Mouse (Mus musculus) lung, adult 2 months (tissue): Measurements from ENCODE around the gene Gm10283. TPM values are rescaled to one million over a fixed set of nuclear protein-coding genes. Genes with fewer than 3 reads are reported as not detected.
A peak's percentile ranks its signal among the peaks of the same experiment; 100 is the strongest.
"Not testable (repeated sequence)": the region's sequence is repeated elsewhere in the genome, so short reads cannot be mapped to it uniquely, and the experiment has no call there.

Experiments used
- DNase-seq: peaks from one replicate; pipeline ENCODE4 v3.0.0; 2022
- H3K4me1 ChIP-seq: fragments of 200-500 bp; 2 replicates; pipeline ENCODE4 v1.6.1; 2011; ENCODE audit warnings: low read length; ENCODE audit not compliant: control insufficient read depth, insufficient read depth
- H3K4me3 ChIP-seq: fragments of 200-500 bp; replicated peaks from 2 replicates; pipeline ENCODE3; 2011; ENCODE audit warnings: low read depth, mild to moderate bottlenecking, control low read depth, low read length; ENCODE audit errors: extremely low read depth
- CTCF ChIP-seq: fragments of 200-500 bp; IDR thresholded peaks from 2 replicates; pipeline ENCODE4 v1.5.1; 2011; ENCODE audit warnings: mild to moderate bottlenecking, low read length, control low read depth; ENCODE audit not compliant: insufficient read depth
- POLR2A ChIP-seq: fragments of 200-500 bp; IDR thresholded peaks from 2 replicates; pipeline ENCODE4 v1.6.1; 2011; ENCODE audit warnings: low read depth, mild to moderate bottlenecking, control low read depth, low read length, borderline replicate concordance; ENCODE audit errors: extremely low read depth
- WGBS: fragments of 180-500 bp; shearing (Covaris S2); methylation state at CpG from one replicate; pipeline ENCODE4 v1.1.7; 2018; 5-methylcytosine and 5-hydroxymethylcytosine counted together
- polyA plus RNA-seq: library from polyadenylated mRNA; depleted of rRNA; stranded (reverse); fragments of >200 nt; gene quantifications from 2 replicates; pipeline ENCODE4 v1.2.3, GENCODE M21; 2012; rRNA removed

Gene Gm10283
- polyA plus RNA-seq, result not detected in 2 replicates

- TF ChIP-seq CTCF, result no peak
- TF ChIP-seq POLR2A, result no peak
- no peaks in the 10 kb centered on the region; the same call in 1 of the 2 replicates for H3K4me1 ChIP-seq
- no peak for DNase-seq
- WGBS, result 31% methylated on average over 2 of the region's 2 CpGs
- H3K4me3 ChIP-seq, result no peak within 1 kb of the TSS
Observed at GRCm38 (mm10) chr8:60503098-60503497, at the start of gene Gm10283. TSS of gene Gm10283 (minus strand) at chr8:60503198.

GRCm38 (mm10) chr8:60534945-60535344 is 31.9 kb upstream of the Gm10283 start:
- DNase-seq, result no peak
- Histone ChIP-seq H3K4me1 (no peaks in the 10 kb centered on the region), H3K4me3 (no peak overlapping the region)
- TF ChIP-seq CTCF (no peak), POLR2A (no peak)
- 42% methylated on average over 2 of the region's 2 CpGs for WGBS

- TF ChIP-seq POLR2A (no peak), CTCF (no peak)
- no peaks in the 10 kb centered on the region for H3K4me1 ChIP-seq
- no peak overlapping the region for H3K4me3 ChIP-seq
- DNase-seq, result no peak
Observed at GRCm38 (mm10) chr8:60518286-60518685, 15.3 kb upstream of the Gm10283 start.

- H3K4me1 ChIP-seq, result no peaks in the 10 kb centered on the region; the same call in 1 of the 2 replicates
- peak; percentile 19 for DNase-seq
- no peak for TF ChIP-seq CTCF
- TF ChIP-seq POLR2A, result no peak
- H3K4me3 ChIP-seq, result no peak within 1 kb of the TSS
- WGBS, result 3% methylated on average over 25 of the region's 25 CpGs
Observed at GRCm38 (mm10) chr8:60505653-60506521, 2.9 kb upstream of the Gm10283 start, which contains the start of gene Aadat. TSS of gene Aadat (plus strand) at chr8:60505932.

- DNase-seq, H3K4me3 ChIP-seq, H3K4me1 ChIP-seq: not testable (repeated sequence)
- 60% methylated on average over 2 of the region's 2 CpGs for WGBS
Observed at GRCm38 (mm10) chr8:60495046-60495445, 8.0 kb downstream of the Gm10283 start.

GRCm38 (mm10) chr8:60494606-60495005 is 8.4 kb downstream of the Gm10283 start:
- DNase-seq, result no peak
- Histone ChIP-seq H3K4me3 (no peak overlapping the region), H3K4me1 (no peaks in the 10 kb centered on the region)
- 87% methylated on average over 11 of the region's 11 CpGs for WGBS
- TF ChIP-seq POLR2A, result no peak
- no peak for TF ChIP-seq CTCF

- no peak for TF ChIP-seq CTCF
- no peak for TF ChIP-seq POLR2A
- WGBS, result 36% methylated on average over 3 of the region's 3 CpGs
- Histone ChIP-seq H3K4me1 (no peaks in the 10 kb centered on the region), H3K4me3 (no peak overlapping the region)
- DNase-seq, result no peak
Observed at GRCm38 (mm10) chr8:60492471-60492870, 10.5 kb downstream of the Gm10283 start.

GRCm38 (mm10) chr8:60491871-60492270 is 11.1 kb downstream of the Gm10283 start:
- Histone ChIP-seq H3K4me1 (no peaks in the 10 kb centered on the region), H3K4me3 (no peak overlapping the region)
- TF ChIP-seq CTCF (no peak), POLR2A (no peak)
- 78% methylated on average over 2 of the region's 2 CpGs for WGBS
- no peak for DNase-seq

GRCm38 (mm10) chr8:60490147-60490546 is 12.9 kb downstream of the Gm10283 start:
- no peak for DNase-seq
- Histone ChIP-seq H3K4me3 (no peak overlapping the region), H3K4me1 (no peaks in the 10 kb centered on the region)
- TF ChIP-seq CTCF, result no peak
- TF ChIP-seq POLR2A, result no peak
- WGBS, result 72% methylated on average over 2 of the region's 2 CpGs

- peak; percentile 10 for DNase-seq
- 38% methylated on average over 15 of the region's 15 CpGs for WGBS
- no peak overlapping the region for H3K4me3 ChIP-seq
- peak; percentile 41 for TF ChIP-seq CTCF
- no peak for TF ChIP-seq POLR2A
- H3K4me1 ChIP-seq, result no peaks in the 10 kb centered on the region
Observed at GRCm38 (mm10) chr8:60466686-60467335, 36.2 kb downstream of the Gm10283 start.
